Mouse (Mus musculus) layer of hippocampus, postnatal 14 days (tissue): ENCODE measurements at regions not wholly inside any gene's neighbourhood (a gene's known extent, or its start where the extent isn't known, plus 50 kb on each side); places are given as distances from the start of the nearest gene placed in this dataset.

Experiments used
- DNase-seq, 2 experiments: peaks; one replicate each; pipeline ENCODE4 v3.0.0; 2021 to 2022; ENCODE audit warnings: low spot score in 2 of 2, mixed read lengths in 1 of 2

DNA sequence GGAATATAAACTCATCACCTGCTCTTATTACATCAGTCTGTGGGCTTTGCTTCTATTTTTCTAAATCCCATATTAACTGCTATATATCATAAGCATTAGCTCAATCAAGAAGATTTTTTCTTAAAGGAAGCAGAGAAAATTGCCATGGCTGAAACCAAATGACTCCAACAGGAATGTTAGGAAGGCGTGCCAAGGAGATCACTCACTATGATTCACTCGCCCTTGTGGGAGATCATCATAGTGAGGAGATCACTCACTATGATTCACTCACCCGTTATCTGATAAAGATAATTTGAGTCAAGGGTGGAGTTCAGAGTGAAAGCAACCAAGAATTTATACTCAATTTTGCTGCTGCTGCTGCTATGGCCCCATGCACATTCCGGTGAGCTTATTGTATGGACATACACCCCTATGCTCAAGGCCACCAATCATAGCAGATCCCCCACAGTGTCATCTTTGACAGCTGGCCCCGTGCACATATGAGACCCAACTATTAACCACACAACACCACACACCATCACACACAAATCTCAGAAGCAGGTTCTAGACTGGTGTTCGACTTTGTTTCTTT is 63.8 kb upstream of the Fer start:
- no peak for DNase-seq

DNA sequence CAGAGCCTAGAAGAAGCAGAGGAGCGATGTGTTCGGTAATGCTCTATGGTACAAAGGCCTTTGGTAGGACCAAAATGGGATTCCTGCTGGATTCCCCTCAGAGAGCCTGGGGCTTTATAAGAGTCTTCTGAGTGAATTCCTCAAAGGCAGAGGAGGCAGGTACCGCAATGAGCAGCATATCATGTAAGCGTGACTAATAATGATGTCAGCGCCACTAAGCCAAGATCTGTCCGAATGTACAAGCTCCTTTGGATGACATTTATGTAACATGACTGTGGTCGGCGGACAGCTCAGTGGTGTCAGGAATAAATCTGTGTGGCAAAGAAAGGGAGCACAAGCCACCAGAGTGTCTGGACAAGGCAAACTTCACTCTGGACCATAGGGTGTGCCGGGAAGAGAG is 61.5 kb upstream of the Fer start:
- no peak for DNase-seq

DNA sequence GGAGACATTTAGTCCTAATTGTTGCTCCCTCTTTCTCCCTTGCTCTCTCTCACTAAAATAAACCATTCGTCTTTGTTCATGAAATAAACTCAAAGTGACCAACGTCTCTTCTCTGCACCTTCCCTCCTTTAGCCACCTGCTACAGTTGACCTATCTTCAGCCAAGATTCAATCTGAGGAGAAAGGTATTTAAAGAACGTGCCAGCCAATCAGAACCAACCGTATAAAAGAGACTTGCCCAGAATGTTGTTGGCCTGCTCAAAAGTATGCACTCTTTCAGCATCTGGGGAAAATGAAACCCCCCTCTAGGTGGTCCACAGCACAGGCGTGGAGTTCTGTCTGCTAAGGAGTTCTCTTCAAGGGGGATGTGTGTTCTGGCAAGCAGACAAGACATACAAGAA is 60.0 kb upstream of the Fer start:
- DNase-seq, result no peak

DNA sequence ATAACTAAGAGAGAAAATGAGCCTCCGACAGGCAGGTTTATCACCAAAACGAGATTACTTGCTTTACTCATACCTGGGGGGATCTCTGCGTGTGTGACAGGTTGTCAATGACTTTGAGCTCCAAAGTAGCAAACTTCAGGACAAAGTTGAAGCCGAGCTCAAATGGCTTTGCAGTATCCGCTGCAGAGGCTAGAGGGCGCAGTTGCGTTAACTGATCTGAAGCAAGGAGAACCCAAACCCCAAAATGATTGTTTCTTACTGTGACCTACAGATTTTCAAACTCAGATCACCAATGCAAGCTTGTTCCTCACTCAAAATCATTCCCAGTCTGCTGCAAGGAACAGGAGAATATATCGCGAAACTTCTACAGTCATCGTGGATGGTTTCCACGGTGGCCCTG is 59.3 kb upstream of the Fer start:
- peak; percentile 68 to 76 for DNase-seq

DNA sequence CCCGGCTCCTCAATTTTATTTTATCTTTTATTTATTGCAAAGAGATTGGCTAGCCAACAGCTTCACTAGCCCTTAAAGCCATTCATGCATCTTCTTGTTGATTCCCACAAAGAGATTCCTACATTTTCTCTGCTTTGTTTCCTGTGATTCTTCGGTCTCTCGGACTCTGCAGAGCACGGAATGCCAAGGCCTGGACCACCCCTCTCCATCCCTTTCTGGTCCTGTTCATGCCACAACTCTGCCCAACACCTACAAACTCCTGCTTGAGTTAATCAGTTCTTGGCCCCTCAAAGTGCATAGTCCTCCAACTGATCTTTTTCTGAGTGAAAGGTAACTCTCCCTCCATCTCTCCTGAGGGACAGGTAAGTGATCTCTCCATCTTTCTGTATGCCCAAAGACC is 58.4 kb upstream of the Fer start:
- no peak for DNase-seq

DNA sequence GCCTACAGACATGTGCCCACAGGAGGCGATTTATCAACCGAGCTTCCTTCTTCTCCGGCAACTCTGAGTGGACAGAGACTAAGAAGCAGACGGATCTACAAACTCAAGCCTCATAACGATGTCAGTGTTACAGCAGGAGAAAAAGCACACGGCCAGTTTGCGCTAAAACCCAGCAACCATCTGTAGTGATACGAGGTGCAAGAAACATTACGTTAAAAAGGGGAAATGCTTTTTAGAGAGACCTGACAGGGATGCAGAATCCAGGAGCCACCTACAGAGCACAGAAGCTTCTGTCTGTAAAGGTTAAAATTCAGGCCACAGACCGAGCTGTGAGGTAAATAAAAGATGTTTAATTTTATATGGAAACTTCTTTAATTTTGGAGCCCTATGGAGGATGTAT is 56.5 kb upstream of the Fer start:
- DNase-seq, result no peak

DNA sequence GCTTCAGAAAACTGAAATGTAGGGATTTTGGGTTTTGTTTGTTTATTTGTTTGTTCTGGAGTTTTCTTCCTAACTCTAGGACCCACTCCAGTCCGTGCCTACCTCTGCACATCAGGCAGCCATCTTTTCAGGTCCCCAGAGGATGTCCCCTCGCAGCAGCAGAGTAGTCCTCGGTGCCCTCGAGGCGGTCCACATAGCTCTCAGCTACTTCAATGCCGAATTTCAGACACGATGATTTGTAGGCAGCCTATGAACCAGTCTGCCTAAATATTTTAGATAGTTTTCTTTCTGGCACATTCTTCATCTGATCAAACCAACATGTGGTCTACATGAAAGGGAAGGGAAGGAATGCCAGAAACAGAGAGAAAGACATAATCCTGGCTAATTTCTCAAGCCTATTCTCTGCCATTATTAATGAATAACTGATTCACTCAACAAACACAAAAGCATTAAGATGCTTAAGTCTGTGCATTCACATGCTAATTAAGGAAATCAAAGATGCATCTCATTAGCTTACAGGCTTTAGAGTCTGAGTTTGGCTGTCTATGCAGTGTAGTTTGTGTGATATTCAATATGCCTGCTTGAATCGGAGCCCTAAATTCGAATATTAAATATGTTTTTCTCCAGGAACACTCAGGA is 55.2 kb upstream of the Fer start:
- DNase-seq, result peak in 1 of 2 experiments; percentile 15

DNA sequence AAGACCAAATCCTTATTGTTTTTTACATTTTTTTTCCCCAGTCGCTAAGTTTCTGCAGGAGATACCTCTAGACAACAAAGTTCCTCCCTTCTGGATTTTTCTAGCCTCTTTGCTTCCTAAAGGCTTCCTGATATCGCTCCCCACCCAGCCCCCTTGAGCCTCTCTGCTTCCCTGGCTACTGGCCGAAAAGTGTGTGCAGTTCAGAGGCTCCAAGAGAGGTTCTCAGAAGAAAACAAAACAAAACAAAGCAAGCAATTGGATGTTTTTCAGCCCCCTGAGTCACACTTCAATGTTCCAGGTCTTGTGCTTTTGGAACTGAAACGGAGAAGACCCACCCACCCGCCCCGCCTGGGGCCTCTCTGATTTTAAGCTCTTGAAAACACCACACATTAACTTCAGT is 54.1 kb upstream of the Fer start:
- no peak for DNase-seq

DNA sequence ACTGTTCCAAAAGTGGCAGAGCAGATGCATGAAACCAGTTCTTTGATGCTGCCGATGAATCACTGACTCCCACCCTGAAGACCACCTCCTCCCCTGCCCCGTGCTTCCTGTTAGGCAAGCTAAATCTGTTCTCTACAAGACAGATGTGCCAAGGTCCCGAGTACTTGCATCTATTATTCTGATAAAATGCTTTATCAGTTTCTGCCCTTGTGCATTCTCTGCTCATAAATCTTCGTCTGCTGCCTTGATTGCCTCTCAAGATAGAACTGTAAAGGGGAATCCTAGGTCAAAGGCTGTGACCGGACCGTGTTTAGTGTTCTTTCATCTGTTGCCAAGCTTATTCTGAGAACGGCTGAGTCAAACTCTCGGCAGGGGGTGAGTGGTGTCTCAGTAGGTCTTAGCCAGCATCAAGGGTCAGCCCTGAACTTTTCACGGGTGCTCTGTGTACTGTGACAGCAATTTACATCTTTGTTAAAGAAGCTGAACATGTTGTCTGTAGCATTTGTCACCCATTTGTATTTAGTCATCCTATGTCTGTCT is 51.5 kb upstream of the Fer start:
- no peak for DNase-seq

DNA sequence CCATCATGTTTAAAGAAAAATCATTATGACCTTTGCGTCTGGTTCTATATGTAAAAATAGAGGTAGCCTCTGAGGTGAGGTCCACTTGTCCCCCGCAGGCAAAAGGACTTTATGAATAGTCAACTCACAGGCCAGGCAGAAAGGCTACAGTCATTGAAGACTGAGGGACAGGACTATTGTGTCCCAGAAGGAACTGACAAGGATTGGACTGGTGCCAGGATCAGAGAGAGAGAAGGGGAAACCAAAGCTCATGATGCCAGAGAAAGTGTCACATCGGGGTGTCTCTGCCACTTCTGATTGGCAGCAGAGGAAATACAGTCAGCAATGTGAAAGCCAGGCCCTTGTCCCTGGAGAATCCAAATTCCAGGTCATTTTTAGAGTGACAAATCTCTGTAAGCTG is 50.3 kb upstream of the Fer start:
- DNase-seq, result no peak
